Mouse (Mus musculus): ENCODE results near the gene Med23. TPM values are rescaled to one million over a fixed set of nuclear protein-coding genes. Genes with fewer than 3 reads are reported as not detected.
A peak's percentile ranks its signal among the peaks of the same experiment; 100 is the strongest.

The Med23 gene
- total RNA-seq, 2 experiments from 2014 or later, result 32.6 to 36.6 TPM

DNA sequence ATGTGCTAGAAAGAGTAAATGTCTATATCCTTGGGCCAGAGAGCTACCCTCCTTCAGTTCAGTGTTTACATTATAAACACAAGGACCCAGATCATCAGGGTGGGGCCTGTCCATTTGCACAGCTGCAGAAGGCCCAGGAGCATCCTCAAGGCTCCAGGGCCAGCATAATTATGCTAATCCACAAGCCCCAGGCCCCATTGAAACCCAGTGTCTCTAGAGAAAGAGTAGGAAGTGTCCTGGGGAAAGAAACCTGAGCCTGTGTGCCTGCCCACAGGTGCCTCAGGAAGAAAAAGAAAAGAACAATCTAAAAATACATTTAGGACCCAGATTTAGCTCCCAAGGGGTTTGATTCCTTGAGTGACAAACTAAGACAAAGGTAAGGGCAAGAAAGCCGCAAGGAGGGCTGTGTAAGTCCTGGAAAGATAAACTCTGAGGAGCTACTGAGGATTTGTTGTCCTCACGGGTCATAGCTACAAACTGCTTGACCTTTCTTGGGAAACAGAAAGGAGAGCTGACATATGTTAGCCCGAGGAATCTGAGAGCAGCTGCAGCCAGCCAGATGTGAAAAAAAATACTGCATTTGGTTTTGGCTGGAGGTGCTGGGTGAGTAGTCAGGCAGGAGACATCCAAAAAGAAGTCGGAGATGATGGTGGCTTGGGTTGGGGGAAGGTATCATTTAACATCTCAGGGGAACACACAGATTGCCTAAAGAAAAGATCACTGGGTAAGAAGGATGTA, 35.0 kb upstream of the Med23 start:
- H3K4me3 ChIP-seq, result no peak overlapping the region
- no peak overlapping the region for H3K27ac ChIP-seq
- no peak for DNase-seq (ENCODE audit: low spot score in 2 of 2)
- TF ChIP-seq CTCF (conservative IDR thresholded peaks at IDR 0.05), result no peak

DNA sequence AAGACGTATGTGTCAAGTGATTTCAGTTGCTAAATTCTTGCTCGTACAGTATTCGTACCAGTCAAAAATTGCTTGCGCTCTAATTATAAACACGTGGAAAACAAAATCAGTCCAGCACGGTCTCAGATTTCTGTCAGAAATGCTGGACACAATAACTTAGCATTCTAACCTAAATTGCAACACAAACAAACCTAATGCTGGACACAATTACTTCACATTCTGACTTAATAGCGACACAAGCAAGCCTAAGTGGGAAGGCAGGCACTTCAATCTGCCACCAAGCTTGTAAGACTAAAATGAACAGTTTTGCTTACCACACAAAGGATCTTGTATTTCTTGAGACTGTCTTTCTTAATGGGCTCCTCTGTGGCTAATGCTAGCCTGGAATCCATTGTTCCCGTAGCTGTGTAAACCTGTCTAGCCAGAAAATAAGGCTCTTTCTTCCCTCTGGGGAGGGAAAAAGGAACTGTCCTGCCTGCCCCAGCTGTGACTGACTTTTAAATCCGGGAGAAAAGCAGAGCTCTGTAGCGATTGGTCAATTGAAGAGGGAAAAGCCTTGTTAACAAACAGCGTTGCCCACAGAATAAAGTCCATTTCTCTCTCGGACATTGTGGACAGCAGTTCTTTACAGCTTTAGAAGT, 34.0 kb upstream of the Med23 start:
- DNase-seq (ENCODE audit: low spot score in 2 of 2), result no peak
- peak; percentile 9; the same call in 1 of the 2 replicates for TF ChIP-seq CTCF (conservative IDR thresholded peaks at IDR 0.05)
- Histone ChIP-seq H3K27ac (no peak overlapping the region), H3K4me3 (peak overlapping the region; percentile 5; the same call in 1 of the 2 replicates)

DNA sequence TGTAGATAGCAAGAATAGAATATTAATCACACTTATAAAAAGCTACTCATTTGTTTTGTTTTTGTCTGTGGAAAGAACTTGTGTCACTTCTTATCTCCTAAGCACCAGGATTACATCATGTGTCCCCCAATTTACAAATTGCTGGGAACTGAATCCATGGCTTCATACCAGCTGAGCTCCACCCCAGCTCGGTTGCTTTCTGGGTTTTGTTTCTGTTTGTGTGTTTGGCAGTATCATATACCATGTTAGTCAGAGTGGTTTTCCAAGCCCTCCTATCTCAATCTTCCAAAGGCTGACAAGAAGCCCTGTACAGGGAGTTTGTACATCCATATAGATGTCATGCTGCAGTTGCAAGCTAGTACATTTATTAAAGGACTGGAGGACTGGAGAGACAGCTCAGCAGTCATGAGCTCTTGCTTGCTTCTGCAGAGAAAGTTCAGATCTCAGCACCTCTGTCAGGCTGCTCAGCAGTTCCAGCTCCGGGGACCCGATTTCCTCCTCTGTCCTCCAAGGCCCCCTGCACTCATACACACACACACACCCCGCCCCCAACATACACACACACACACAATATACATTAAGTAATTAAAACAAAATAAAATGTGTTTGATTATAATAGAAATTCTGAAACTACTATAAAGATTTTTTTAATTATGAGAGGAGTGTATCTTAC, 33.3 kb upstream of the Med23 start:
- no peak for TF ChIP-seq CTCF (conservative IDR thresholded peaks at IDR 0.05)
- Histone ChIP-seq H3K27ac (no peak overlapping the region), H3K4me3 (no peak overlapping the region)
- DNase-seq (ENCODE audit: low spot score in 2 of 2), result no peak

DNA sequence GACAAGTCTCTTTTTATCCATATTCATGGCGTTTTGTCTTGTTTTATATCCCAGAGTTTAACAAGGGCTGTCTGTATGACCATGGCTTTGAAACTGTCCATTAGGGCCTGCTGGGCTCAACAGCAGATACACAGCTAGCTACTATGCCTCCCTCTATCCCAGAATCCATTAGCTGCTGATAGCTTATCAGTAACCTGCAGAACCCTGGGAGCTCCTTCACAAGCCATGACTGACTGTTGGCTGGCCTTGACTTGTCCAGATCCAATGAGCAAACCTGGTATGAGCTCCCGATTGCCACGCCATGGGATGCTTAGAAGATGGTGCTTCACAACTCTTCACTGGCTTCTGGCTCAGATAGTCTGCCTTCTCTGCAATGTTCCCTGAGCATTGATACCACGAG, 29.0 kb upstream of the Med23 start:
- Histone ChIP-seq H3K4me3 (no peak overlapping the region), H3K27ac (no peak overlapping the region)
- no peak for DNase-seq (ENCODE audit: low spot score in 2 of 2)
- TF ChIP-seq CTCF (conservative IDR thresholded peaks at IDR 0.05), result no peak

DNA sequence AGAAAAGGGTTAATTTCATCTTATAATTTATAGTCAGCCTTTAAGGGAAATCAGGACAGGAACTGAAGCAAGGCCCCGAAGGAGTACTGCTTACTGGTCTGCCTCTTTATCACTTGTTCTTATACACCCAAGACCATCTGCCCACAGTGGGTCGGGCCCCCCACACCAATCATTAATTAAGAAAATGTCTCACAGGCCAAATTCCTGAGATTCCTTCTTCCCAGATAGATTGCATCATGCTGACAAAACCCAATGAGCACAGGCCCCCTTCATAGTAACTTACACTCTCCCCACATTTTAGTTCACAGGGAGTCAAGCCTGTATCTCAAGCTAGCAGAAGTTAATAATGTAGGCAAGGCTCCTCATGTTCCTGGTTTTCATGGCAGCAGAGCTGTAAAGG, 27.8 kb upstream of the Med23 start:
- no peak for TF ChIP-seq CTCF (conservative IDR thresholded peaks at IDR 0.05)
- Histone ChIP-seq H3K27ac (no peak overlapping the region), H3K4me3 (no peak overlapping the region)
- DNase-seq (ENCODE audit: low spot score in 2 of 2), result no peak

DNA sequence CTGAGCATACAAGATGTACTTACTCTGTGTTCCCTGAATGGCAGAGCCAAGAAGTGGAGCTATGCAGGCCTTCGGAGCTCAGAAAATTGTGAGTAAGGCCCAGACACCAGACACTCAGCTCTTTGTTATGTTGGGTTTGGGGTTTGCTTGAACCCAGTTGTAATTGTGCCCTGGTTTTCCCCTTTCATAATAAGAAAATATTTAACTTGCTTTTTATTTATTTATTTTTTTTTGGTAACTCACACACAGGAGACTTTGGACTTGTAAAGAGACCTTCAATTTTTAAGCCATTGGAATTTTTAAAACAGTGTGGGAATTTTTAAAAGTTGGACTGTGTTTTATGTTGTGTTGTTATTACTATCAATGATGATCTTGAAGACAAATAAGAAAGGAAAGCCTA, 27.1 kb upstream of the Med23 start, which contains the start of gene Enpp3:
TSS of gene Enpp3 (minus strand) at position 148 of the 400 bp plus-strand sequence.
- Histone ChIP-seq H3K4me3 (no peak within 1 kb of the TSS), H3K27ac (no peak within 1 kb of the TSS)
- TF ChIP-seq CTCF (conservative IDR thresholded peaks at IDR 0.05), result no peak
- DNase-seq (ENCODE audit: low spot score in 2 of 2), result no peak

DNA sequence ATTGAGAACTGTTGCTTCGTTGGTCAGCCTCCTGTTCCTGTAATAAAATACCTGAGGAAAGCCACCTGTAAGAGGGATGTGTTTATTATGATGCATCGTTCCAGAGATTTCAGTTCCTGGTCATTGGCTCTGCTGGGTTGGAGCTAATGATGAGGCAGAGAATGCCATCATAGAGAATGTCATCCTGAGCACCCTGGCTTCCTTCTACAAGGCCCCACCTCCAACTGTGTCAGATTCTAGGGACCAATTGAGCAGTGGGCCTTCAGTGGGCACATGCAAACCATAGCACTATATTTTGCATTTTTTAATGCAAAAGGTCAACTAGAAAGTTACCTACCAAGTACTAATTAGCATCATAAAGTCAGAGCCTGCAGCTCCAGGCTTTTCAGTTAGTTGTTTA, 6.6 kb upstream of the Med23 start:
- TF ChIP-seq CTCF (conservative IDR thresholded peaks at IDR 0.05), result no peak
- no peak overlapping the region for H3K4me3 ChIP-seq
- no peak for DNase-seq (ENCODE audit: low spot score in 2 of 2)
- no peak overlapping the region for H3K27ac ChIP-seq

DNA sequence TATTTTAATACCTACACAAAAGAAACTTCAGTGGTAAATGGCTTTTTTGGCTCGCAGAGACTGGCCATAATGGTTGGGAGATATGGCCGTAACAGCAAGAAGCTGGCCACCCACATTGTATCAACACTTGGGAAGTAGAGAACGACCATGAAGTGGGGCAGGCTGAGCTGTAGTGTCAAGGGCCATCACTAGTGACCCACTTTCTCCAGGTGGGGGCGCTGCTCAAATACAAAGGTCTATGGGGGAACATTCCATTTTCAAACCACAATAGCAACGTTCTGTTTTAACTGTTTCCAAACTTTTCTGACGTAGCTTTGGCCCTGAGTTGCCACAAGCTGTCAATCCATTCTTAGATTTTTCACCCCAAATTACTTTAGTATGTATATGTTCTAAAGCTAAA, 5.4 kb upstream of the Med23 start:
- Histone ChIP-seq H3K27ac (no peak overlapping the region), H3K4me3 (no peak overlapping the region)
- peak; percentile 37 for TF ChIP-seq CTCF (conservative IDR thresholded peaks at IDR 0.05)
- no peak for DNase-seq (ENCODE audit: low spot score in 2 of 2)

DNA sequence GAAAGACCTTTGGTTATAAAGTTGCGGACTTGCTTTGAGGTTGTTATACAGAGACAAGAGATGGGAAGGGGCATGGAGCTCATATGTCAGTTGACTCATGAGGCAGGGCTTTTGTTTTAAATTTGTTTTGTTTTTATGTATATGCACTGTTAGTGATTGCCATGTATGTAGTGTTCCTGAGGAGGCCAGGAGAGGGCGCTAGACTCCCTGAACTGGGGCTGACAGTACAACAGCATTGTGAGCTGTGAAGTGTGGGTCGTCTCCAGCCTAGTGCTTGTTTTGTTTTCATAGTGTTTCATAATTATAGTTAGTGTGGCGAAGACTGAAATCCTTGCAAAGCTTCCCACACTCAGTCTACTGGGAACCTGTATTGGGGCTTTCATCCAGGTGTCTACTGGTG, 3.8 kb downstream of the Med23 start:
- DNase-seq (ENCODE audit: low spot score in 2 of 2), result no peak
- Histone ChIP-seq H3K4me3 (no peak overlapping the region), H3K27ac (no peak overlapping the region)
- TF ChIP-seq CTCF (conservative IDR thresholded peaks at IDR 0.05), result peak; percentile 60

DNA sequence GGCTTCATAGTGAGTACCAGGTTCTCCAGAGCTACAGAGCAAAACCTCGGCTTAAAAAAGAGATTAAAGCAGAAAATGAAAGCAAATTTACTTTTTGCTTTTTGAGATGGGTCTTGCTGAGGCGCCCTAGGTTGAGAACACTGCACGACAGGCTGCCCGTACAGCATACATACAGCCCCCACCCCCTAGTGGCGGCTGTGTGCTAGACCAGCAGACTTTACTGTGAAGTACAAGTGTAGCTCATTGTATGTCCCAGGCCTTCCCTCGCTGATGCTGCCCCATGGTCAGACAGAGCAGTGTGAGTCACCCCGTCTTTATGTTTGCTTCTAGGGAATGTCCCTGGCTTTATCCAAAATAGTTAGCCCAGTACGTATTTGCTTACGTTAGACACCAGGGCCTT, 16.2 kb downstream of the Med23 start:
- TF ChIP-seq CTCF (conservative IDR thresholded peaks at IDR 0.05), result peak; percentile 71
- DNase-seq (ENCODE audit: low spot score in 2 of 2), result no peak
- H3K4me3 ChIP-seq, result no peak overlapping the region
- H3K27ac ChIP-seq, result no peak overlapping the region

DNA sequence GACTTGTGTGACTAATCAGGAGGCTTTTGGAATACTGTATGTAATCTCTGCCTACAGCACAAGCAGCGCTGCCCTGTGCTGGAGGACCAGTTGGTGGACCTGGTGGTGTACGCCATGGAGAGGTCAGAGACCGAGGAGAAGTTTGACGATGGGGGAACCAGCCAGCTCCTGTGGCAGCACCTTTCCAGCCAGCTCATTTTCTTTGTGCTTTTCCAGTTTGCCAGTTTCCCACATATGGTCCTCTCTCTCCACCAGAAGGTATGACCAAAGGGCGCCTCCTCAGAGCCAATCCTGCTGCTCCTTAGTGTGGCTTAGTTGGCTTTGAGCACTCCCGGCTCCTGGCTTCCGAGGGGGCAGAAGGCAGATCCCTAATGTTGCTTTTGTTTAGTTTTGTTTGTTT, 18.6 kb downstream of the Med23 start:
- no peak for TF ChIP-seq CTCF (conservative IDR thresholded peaks at IDR 0.05)
- DNase-seq (ENCODE audit: low spot score in 2 of 2), result no peak
- no peak overlapping the region for H3K27ac ChIP-seq
- H3K4me3 ChIP-seq, result no peak overlapping the region

DNA sequence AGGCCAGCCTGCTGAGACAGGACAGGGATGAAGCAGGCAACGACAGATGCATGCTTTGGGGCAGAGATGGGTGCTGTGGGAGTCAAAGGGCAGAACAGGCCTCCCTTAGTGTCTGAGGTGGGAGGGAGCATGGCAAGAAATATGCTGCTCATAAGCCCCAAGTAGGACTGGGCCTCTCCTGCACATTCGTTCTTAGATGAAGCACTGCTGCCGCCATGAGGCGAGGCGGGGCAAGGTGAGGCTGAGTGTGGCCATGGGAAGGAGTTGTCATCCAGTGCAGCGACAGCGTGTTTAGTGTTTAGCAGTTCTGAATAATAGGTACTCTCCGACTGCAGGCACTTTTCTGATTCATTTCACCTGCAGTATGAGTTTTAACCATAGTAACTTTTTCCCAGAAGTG, 26.1 kb downstream of the Med23 start:
- TF ChIP-seq CTCF (conservative IDR thresholded peaks at IDR 0.05), result peak; percentile 77

DNA sequence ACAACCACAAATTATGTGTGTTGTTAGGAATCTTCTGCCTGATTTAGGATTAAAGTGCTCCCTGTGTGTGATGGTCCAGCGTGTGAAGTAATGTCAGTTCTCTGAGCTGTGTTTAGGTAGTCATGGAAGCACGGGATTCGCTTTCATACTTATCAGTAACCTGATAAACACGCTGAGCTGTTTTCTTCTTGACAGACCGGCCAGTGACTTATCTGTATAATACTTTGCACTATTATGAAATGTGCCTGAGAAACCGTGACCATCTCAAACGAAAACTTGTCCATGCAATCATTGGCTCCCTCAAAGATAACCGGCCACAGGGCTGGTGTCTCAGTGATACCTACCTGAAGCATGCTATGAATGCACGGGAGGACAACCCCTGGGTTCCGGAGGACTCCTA, 35.8 kb downstream of the Med23 start:
- Histone ChIP-seq H3K27ac (no peak overlapping the region), H3K4me3 (no peak overlapping the region)
- DNase-seq (ENCODE audit: low spot score in 2 of 2), result no peak
- TF ChIP-seq CTCF (conservative IDR thresholded peaks at IDR 0.05), result no peak

More for the DNA sequence above, 26.1 kb downstream of the Med23 start:
- Histone ChIP-seq H3K4me3 (no peak overlapping the region), H3K27ac (no peak overlapping the region)
- DNase-seq (ENCODE audit: low spot score in 2 of 2), result peak; percentile 23 to 72
